Mouse (Mus musculus) midbrain, postnatal 0 days (tissue): ENCODE measurements at regions not wholly inside any gene's neighbourhood (a gene's known extent, or its start where the extent isn't known, plus 50 kb on each side); places are given as distances from the start of the nearest gene placed in this dataset.

ENCODE experiments used
- ATAC-seq: fragments of 200-750 bp; cut with Nextera tagmentation; 2 replicates; pipeline ENCODE4 v1.8.0; 2017; ENCODE audit warnings: moderate number of reproducible peaks, mild to moderate bottlenecking, moderate TSS enrichment, moderate library complexity; ENCODE audit not compliant: low FRiP score
- DNase-seq: peaks from one replicate; pipeline ENCODE4 v3.0.0-alpha.2; 2015; ENCODE audit warnings: low spot score
- H3K27ac ChIP-seq: fragments of 300-500 bp; sonication (generic); 2 replicates; pipeline ENCODE4 v1.5.1; 2014; ENCODE audit warnings: low read depth, mild to moderate bottlenecking, low read length, mixed read lengths
- H3K27me3 ChIP-seq: fragments of 300-500 bp; sonication (generic); 2 replicates; pipeline ENCODE4 v1.6.1; 2014; ENCODE audit warnings: low read length, control low read depth, mixed read lengths; ENCODE audit not compliant: insufficient read depth
- H3K36me3 ChIP-seq: fragments of 300-500 bp; sonication (generic); 2 replicates; pipeline ENCODE4 v1.6.1; 2014; ENCODE audit warnings: low read length, control low read depth, mixed read lengths; ENCODE audit not compliant: insufficient read depth
- H3K4me1 ChIP-seq: fragments of 300-500 bp; sonication (generic); 2 replicates; pipeline ENCODE4 v1.6.1; 2014; ENCODE audit warnings: mild to moderate bottlenecking, control low read depth, antibody characterized with exemption, low read length, mixed read lengths; ENCODE audit not compliant: insufficient read depth
- H3K4me2 ChIP-seq: fragments of 300-500 bp; sonication (generic); 2 replicates; pipeline ENCODE4 v1.6.1; 2014; ENCODE audit warnings: low read depth, mild to moderate bottlenecking, low read length, mixed read lengths; ENCODE audit not compliant: poor library complexity, severe bottlenecking
- H3K4me3 ChIP-seq: fragments of 300-500 bp; sonication (generic); 2 replicates; pipeline ENCODE4 v1.5.1; 2014; ENCODE audit warnings: low read depth, mild to moderate bottlenecking, low read length, moderate library complexity
- H3K9ac ChIP-seq: fragments of 300-500 bp; sonication (generic); replicated peaks from 2 replicates; pipeline ENCODE4 v1.6.1; 2014; ENCODE audit warnings: mild to moderate bottlenecking, low read length, moderate library complexity, mixed read lengths; ENCODE audit not compliant: poor library complexity, severe bottlenecking
- H3K9me3 ChIP-seq: fragments of 300-500 bp; sonication (generic); 2 replicates; pipeline ENCODE4 v1.6.1; 2016; ENCODE audit warnings: low read length, control low read depth
- CTCF ChIP-seq: IDR thresholded peaks from 2 replicates; pipeline ENCODE4 v1.5.1; 2016; ENCODE audit warnings: antibody characterized with exemption, mild to moderate bottlenecking
- WGBS: fragments of 180-500 bp; shearing (Covaris S2); extraction: QIAGEN DNeasy Blood & Tissue Kit; methylation state at CpG from one replicate; pipeline ENCODE4 v1.1.7; 2014; 5-methylcytosine and 5-hydroxymethylcytosine counted together

DNA sequence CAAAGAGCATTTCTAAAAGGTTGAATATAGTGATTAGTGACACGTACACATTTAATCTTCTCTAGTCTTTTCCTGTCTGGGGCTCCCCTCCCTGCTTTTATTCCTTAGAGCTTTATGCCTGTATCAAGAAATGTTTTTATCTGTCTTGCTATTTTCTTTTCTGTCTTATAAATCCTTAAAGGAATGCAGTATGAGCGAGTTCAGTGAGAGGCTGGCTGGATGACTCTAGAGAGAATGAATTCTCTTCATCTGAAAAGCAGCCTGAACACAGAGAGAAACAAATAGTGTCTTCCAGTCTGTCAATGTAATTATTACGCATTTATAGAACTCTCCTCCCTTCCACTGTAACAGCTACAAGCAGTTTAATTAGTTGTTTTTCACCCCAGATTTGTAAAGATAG is 417.9 kb downstream of the Brinp1 start:
- H3K4me2 ChIP-seq: no peak overlapping the region
- no peaks in the 10 kb centered on the region for H3K9me3 ChIP-seq
- TF ChIP-seq CTCF: no peak
- DNase-seq (no peak), ATAC-seq (no peak)
- no peaks in the 10 kb centered on the region for H3K4me1 ChIP-seq
- H3K36me3 ChIP-seq: no peaks in the 10 kb centered on the region
- H3K27ac ChIP-seq: no peak overlapping the region
- WGBS: 23% methylated on average over 3 of the region's 3 CpGs
- no peak overlapping the region for H3K4me3 ChIP-seq
- H3K27me3 ChIP-seq: no peaks in the 10 kb centered on the region
- no peak overlapping the region for H3K9ac ChIP-seq

DNA sequence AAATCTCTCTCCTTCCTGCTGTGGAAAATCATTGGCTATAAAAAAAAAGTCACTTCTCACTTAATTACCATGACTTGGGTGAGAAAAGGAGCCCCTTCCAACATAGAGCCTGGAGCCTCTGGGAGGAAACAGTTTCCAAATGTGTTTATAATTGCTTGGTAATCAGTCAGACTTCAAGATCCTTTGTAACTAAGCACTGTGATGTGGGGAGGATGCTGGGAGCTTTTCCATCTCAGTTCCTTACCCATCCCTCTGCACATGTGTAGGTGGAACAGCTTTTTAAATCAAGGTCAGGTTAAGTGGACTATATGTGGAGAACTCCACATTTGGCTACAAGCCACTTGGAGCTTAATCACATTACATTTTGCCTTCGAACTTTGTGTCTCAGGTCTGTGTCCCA is 418.4 kb downstream of the Brinp1 start:
- Histone ChIP-seq H3K27me3 (no peaks in the 10 kb centered on the region), H3K4me2 (no peak overlapping the region), H3K4me1 (no peaks in the 10 kb centered on the region), H3K4me3 (no peak overlapping the region), H3K9me3 (no peaks in the 10 kb centered on the region), H3K36me3 (no peaks in the 10 kb centered on the region), H3K9ac (no peak overlapping the region), H3K27ac (no peak overlapping the region)
- DNase-seq: peak; percentile 36
- peak; percentile 49; the same call in 1 of the 2 replicates for ATAC-seq
- WGBS: 21% methylated on average over 1 of the region's 1 CpGs
- no peak for TF ChIP-seq CTCF

DNA sequence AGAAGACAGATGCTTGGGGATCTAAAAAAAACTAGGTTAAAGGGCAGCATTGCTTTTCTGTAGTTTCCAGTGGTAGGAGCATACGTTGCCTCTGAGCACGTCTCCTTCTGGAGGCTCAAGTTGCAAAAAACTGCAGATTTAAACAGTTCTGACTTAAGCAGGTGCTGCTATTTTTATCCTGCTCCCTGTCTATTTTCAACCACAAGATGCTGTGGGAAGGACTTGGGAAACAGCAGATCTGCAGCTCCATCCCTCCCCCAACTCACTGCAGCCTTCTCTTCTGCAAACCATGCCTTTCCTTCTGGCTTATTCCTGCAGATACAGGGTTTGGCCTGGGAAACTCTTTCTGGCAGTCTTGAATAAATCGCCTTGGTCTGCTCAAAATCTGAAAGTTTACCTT is 422.1 kb downstream of the Brinp1 start:
- no peak overlapping the region for H3K9ac ChIP-seq
- no peak for TF ChIP-seq CTCF
- H3K27ac ChIP-seq: no peak overlapping the region
- 70% methylated on average over 3 of the region's 3 CpGs for WGBS
- no peaks in the 10 kb centered on the region for H3K4me1 ChIP-seq
- ATAC-seq (no peak), DNase-seq (peak; percentile 12)
- no peak overlapping the region for H3K4me3 ChIP-seq
- H3K36me3 ChIP-seq: no peaks in the 10 kb centered on the region
- no peak overlapping the region for H3K4me2 ChIP-seq
- no peaks in the 10 kb centered on the region for H3K27me3 ChIP-seq
- H3K9me3 ChIP-seq: no peaks in the 10 kb centered on the region

DNA sequence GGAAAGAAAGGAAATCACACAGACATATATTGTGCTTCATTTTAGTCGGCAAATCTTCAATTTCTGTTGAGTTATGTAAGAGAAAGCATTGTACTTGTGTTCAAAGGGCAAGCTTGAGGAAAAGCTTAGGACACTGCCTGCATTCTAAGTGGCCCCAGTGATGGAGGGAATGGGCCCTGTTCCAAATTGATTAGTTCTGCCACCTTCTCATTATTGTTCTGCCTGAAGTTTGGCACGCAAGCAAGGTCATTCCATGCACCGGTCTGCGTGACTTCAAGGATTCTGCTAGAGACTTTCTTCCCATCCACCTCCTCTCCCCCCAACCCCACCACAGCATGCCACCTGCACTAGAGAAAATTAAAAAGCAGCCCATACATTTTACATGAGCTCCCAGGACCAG is 466.2 kb downstream of the Brinp1 start:
- H3K36me3 ChIP-seq: no peaks in the 10 kb centered on the region
- H3K27me3 ChIP-seq: no peaks in the 10 kb centered on the region
- no peaks in the 10 kb centered on the region; the same call in 1 of the 2 replicates for H3K4me1 ChIP-seq
- no peak overlapping the region for H3K4me3 ChIP-seq
- H3K9ac ChIP-seq: no peak overlapping the region
- no peak overlapping the region for H3K4me2 ChIP-seq
- 0 out of 2 replicates have a peak, but pooled peaks have one; percentile 31 for ATAC-seq
- 26% methylated on average over 4 of the region's 4 CpGs for WGBS
- no peaks in the 10 kb centered on the region for H3K9me3 ChIP-seq
- no peak for TF ChIP-seq CTCF
- H3K27ac ChIP-seq: no peak overlapping the region
- peak; percentile 82 for DNase-seq

DNA sequence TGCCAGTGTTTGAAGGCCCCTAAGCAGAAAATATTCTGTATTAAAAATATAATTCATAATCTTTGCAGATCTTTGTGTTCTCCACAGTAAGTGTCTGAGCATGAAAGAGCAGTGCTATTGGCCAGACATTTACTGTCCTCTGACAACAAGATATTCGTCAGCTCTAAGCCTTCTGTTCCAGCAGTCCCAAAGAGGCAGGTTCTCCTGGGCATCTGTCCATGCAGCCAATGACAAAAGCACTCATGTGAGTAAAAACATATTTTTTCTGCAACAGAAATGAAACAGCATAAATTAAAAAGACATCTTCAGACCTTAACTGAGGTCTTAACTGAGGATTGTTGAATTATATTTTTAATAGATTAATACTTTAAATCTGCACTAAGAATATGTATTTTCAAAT is 467.3 kb downstream of the Brinp1 start:
- 42% methylated on average over 1 of the region's 1 CpGs for WGBS
- no peaks in the 10 kb centered on the region; the same call in 1 of the 2 replicates for H3K4me1 ChIP-seq
- no peak for ATAC-seq
- no peak overlapping the region for H3K9ac ChIP-seq
- no peak for TF ChIP-seq CTCF
- H3K9me3 ChIP-seq: no peaks in the 10 kb centered on the region
- H3K27ac ChIP-seq: no peak overlapping the region
- peak; percentile 48 for DNase-seq
- no peak overlapping the region for H3K4me3 ChIP-seq
- H3K27me3 ChIP-seq: no peaks in the 10 kb centered on the region
- H3K4me2 ChIP-seq: no peak overlapping the region
- H3K36me3 ChIP-seq: no peaks in the 10 kb centered on the region

DNA sequence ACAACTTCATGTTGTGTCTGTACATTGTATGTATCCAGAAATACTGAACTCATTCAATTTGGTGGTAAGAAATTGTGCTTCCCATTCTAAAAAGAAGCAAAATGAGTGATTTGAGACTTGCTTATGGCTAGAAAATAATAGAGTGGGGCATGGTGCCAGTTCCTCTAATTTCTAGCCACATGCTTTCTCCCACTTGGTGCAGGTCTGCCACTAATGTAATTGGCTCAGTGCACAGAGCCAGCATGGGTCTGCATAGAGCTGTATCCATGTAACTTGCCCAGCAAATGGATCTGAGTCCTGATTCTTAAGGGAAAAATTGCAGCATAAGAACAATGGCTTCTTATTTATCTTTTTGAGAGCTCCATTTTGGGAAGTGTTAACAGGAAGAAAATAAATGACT is 492.4 kb downstream of the Brinp1 start:
- TF ChIP-seq CTCF: no peak
- Histone ChIP-seq H3K36me3 (no peaks in the 10 kb centered on the region), H3K9ac (no peak overlapping the region), H3K9me3 (no peaks in the 10 kb centered on the region), H3K27ac (no peak overlapping the region), H3K4me2 (no peak overlapping the region), H3K4me3 (no peak overlapping the region), H3K4me1 (no peaks in the 10 kb centered on the region), H3K27me3 (no peaks in the 10 kb centered on the region)
- DNase-seq (peak; percentile 63), ATAC-seq (no peak)
